Mouse (Mus musculus) stomach, embryonic 15.5 days (tissue): ENCODE measurements at regions not wholly inside any gene's neighbourhood (a gene's known extent, or its start where the extent isn't known, plus 50 kb on each side); places are given as distances from the start of the nearest gene placed in this dataset.

Experiments used
- ATAC-seq: fragments of 200-750 bp; cut with Nextera tagmentation; 2 replicates; pipeline ENCODE4 v1.8.0; 2017; ENCODE audit warnings: low read depth, moderate number of reproducible peaks, moderate TSS enrichment; ENCODE audit not compliant: insufficient read depth, low FRiP score
- H3K27ac ChIP-seq: fragments of 300-500 bp; sonication (generic); 2 replicates; pipeline ENCODE4 v1.5.1; 2015; ENCODE audit warnings: mild to moderate bottlenecking, inconsistent platforms
- H3K27me3 ChIP-seq: fragments of 300-500 bp; sonication (generic); replicated peaks from 2 replicates; pipeline ENCODE4 v1.6.1; 2015; ENCODE audit warnings: inconsistent platforms
- H3K36me3 ChIP-seq: fragments of 300-500 bp; sonication (generic); 2 replicates; pipeline ENCODE4 v1.6.1; 2015; ENCODE audit warnings: inconsistent platforms
- H3K4me1 ChIP-seq: fragments of 300-500 bp; sonication (generic); 2 replicates; pipeline ENCODE4 v1.6.1; 2015; ENCODE audit warnings: inconsistent platforms
- H3K4me2 ChIP-seq: fragments of 300-500 bp; sonication (generic); 2 replicates; pipeline ENCODE4 v1.6.1; 2015; ENCODE audit warnings: mild to moderate bottlenecking, inconsistent platforms
- H3K4me3 ChIP-seq: fragments of 300-500 bp; sonication (generic); replicated peaks from 2 replicates; pipeline ENCODE4 v1.5.1; 2015; ENCODE audit warnings: inconsistent platforms
- H3K9ac ChIP-seq: fragments of 300-500 bp; sonication (generic); 2 replicates; pipeline ENCODE4 v1.6.1; 2015; ENCODE audit warnings: inconsistent platforms
- H3K9me3 ChIP-seq: fragments of 300-500 bp; sonication (generic); 2 replicates; pipeline ENCODE4 v1.6.1; 2016; ENCODE audit warnings: inconsistent platforms
- WGBS: fragments of 180-500 bp; shearing (Covaris S2); methylation state at CpG from one replicate; pipeline ENCODE4 v1.1.7; 2015; 5-methylcytosine and 5-hydroxymethylcytosine counted together

GRCm38 (mm10) chr17:9281891-9282290 lies 140.0 kb upstream of the Gm17728 start:
- H3K9me3 ChIP-seq = no peaks in the 10 kb centered on the region
- H3K4me3 ChIP-seq = no peak overlapping the region
- H3K4me1 ChIP-seq = no peaks in the 10 kb centered on the region
- 72% methylated on average over 5 of the region's 5 CpGs for WGBS
- no peaks in the 10 kb centered on the region for H3K36me3 ChIP-seq
- H3K27ac ChIP-seq = no peak overlapping the region
- no peaks in the 10 kb centered on the region for H3K27me3 ChIP-seq
- no peak overlapping the region for H3K4me2 ChIP-seq
- no peak overlapping the region for H3K9ac ChIP-seq
- ATAC-seq = no peak

GRCm38 (mm10) chr17:9282333-9283176 lies 139.3 kb upstream of the Gm17728 start:
- H3K4me2 ChIP-seq = no peak overlapping the region
- H3K4me1 ChIP-seq = no peaks in the 10 kb centered on the region
- 86% methylated on average over 7 of the region's 7 CpGs for WGBS
- no peaks in the 10 kb centered on the region for H3K9me3 ChIP-seq
- no peaks in the 10 kb centered on the region for H3K27me3 ChIP-seq
- ATAC-seq = no peak
- H3K36me3 ChIP-seq = no peaks in the 10 kb centered on the region
- no peak overlapping the region for H3K4me3 ChIP-seq
- H3K9ac ChIP-seq = no peak overlapping the region
- no peak overlapping the region for H3K27ac ChIP-seq

GRCm38 (mm10) chr17:9286431-9286830 lies 135.4 kb upstream of the Gm17728 start:
- H3K4me2 ChIP-seq = no peak overlapping the region
- H3K27ac ChIP-seq = no peak overlapping the region
- H3K27me3 ChIP-seq = no peaks in the 10 kb centered on the region
- no peak overlapping the region for H3K4me3 ChIP-seq
- no peaks in the 10 kb centered on the region for H3K9me3 ChIP-seq
- H3K4me1 ChIP-seq = no peaks in the 10 kb centered on the region
- no peak overlapping the region for H3K9ac ChIP-seq
- 47% methylated on average over 5 of the region's 5 CpGs for WGBS
- no peaks in the 10 kb centered on the region for H3K36me3 ChIP-seq
- ATAC-seq = no peak

GRCm38 (mm10) chr17:9286834-9287233 lies 135.0 kb upstream of the Gm17728 start:
- H3K36me3 ChIP-seq = no peaks in the 10 kb centered on the region
- no peaks in the 10 kb centered on the region for H3K27me3 ChIP-seq
- no peak overlapping the region for H3K27ac ChIP-seq
- 67% methylated on average over 6 of the region's 6 CpGs for WGBS
- no peak overlapping the region for H3K9ac ChIP-seq
- H3K9me3 ChIP-seq = no peaks in the 10 kb centered on the region
- H3K4me1 ChIP-seq = no peaks in the 10 kb centered on the region
- no peak overlapping the region for H3K4me3 ChIP-seq
- no peak overlapping the region for H3K4me2 ChIP-seq
- ATAC-seq = no peak

- no peak overlapping the region for H3K4me3 ChIP-seq
- H3K27ac ChIP-seq = no peak overlapping the region
- 49% methylated on average over 9 of the region's 9 CpGs for WGBS
- H3K9ac ChIP-seq = no peak overlapping the region
- H3K27me3 ChIP-seq = no peaks in the 10 kb centered on the region
- no peak overlapping the region for H3K4me2 ChIP-seq
- no peak for ATAC-seq
- H3K4me1 ChIP-seq = no peaks in the 10 kb centered on the region
- no peaks in the 10 kb centered on the region for H3K36me3 ChIP-seq
- no peaks in the 10 kb centered on the region for H3K9me3 ChIP-seq
Observed at GRCm38 (mm10) chr17:9287682-9288081, 134.2 kb upstream of the Gm17728 start.

- Histone ChIP-seq H3K27me3 (no peaks in the 10 kb centered on the region), H3K4me2 (no peak overlapping the region), H3K4me1 (no peaks in the 10 kb centered on the region), H3K27ac (no peak overlapping the region), H3K36me3 (no peaks in the 10 kb centered on the region), H3K4me3 (no peak overlapping the region), H3K9me3 (no peaks in the 10 kb centered on the region), H3K9ac (no peak overlapping the region)
- ATAC-seq = no peak
- WGBS = 41% methylated on average over 4 of the region's 4 CpGs
Observed at GRCm38 (mm10) chr17:9291601-9292000, 130.3 kb upstream of the Gm17728 start.

- no peak for ATAC-seq
- Histone ChIP-seq H3K36me3 (no peaks in the 10 kb centered on the region), H3K4me3 (no peak overlapping the region), H3K27me3 (no peaks in the 10 kb centered on the region), H3K9me3 (no peaks in the 10 kb centered on the region), H3K4me2 (no peak overlapping the region), H3K27ac (no peak overlapping the region), H3K9ac (no peak overlapping the region), H3K4me1 (no peaks in the 10 kb centered on the region)
- WGBS = 87% methylated on average over 7 of the region's 7 CpGs
Observed at GRCm38 (mm10) chr17:9292296-9292695, 129.6 kb upstream of the Gm17728 start.

GRCm38 (mm10) chr17:9296371-9296770 lies 125.5 kb upstream of the Gm17728 start:
- WGBS = 77% methylated on average over 1 of the region's 1 CpGs

GRCm38 (mm10) chr17:9298231-9298630 lies 123.6 kb upstream of the Gm17728 start:
- WGBS = 89% methylated on average over 1 of the region's 1 CpGs
- H3K4me2 ChIP-seq = no peak overlapping the region
- H3K9ac ChIP-seq = no peak overlapping the region
- no peaks in the 10 kb centered on the region for H3K9me3 ChIP-seq
- H3K4me3 ChIP-seq = no peak overlapping the region
- H3K27ac ChIP-seq = no peak overlapping the region
- ATAC-seq = no peak
- no peaks in the 10 kb centered on the region for H3K4me1 ChIP-seq
- no peaks in the 10 kb centered on the region for H3K36me3 ChIP-seq
- H3K27me3 ChIP-seq = no peaks in the 10 kb centered on the region

More at GRCm38 (mm10) chr17:9296371-9296770, 125.5 kb upstream of the Gm17728 start:
- no peaks in the 10 kb centered on the region for H3K27me3 ChIP-seq
- no peak overlapping the region for H3K4me2 ChIP-seq
- ATAC-seq = no peak
- H3K4me3 ChIP-seq = no peak overlapping the region
- no peak overlapping the region for H3K27ac ChIP-seq
- no peaks in the 10 kb centered on the region for H3K4me1 ChIP-seq
- no peaks in the 10 kb centered on the region for H3K36me3 ChIP-seq
- no peak overlapping the region for H3K9ac ChIP-seq
- no peaks in the 10 kb centered on the region for H3K9me3 ChIP-seq

GRCm38 (mm10) chr17:9301101-9301501 lies 120.8 kb upstream of the Gm17728 start:
- Histone ChIP-seq H3K27me3 (no peaks in the 10 kb centered on the region), H3K4me1 (no peaks in the 10 kb centered on the region), H3K4me2 (no peak overlapping the region), H3K9me3 (no peaks in the 10 kb centered on the region), H3K9ac (no peak overlapping the region), H3K4me3 (no peak overlapping the region), H3K27ac (no peak overlapping the region), H3K36me3 (no peaks in the 10 kb centered on the region)
- 42% methylated on average over 4 of the region's 4 CpGs for WGBS
- ATAC-seq = no peak

GRCm38 (mm10) chr17:9308507-9308906 lies 113.4 kb upstream of the Gm17728 start:
- Histone ChIP-seq H3K27ac (no peak overlapping the region), H3K4me1 (no peaks in the 10 kb centered on the region), H3K27me3 (no peaks in the 10 kb centered on the region), H3K4me2 (no peak overlapping the region), H3K36me3 (no peaks in the 10 kb centered on the region), H3K9me3 (no peaks in the 10 kb centered on the region), H3K9ac (no peak overlapping the region), H3K4me3 (no peak overlapping the region)
- no peak for ATAC-seq
- 70% methylated on average over 2 of the region's 2 CpGs for WGBS

- no peaks in the 10 kb centered on the region for H3K9me3 ChIP-seq
- no peak overlapping the region for H3K27ac ChIP-seq
- H3K4me3 ChIP-seq = no peak overlapping the region
- ATAC-seq = no peak
- no peak overlapping the region for H3K4me2 ChIP-seq
- no peak overlapping the region for H3K9ac ChIP-seq
- no peaks in the 10 kb centered on the region for H3K4me1 ChIP-seq
- H3K27me3 ChIP-seq = no peaks in the 10 kb centered on the region
- no peaks in the 10 kb centered on the region for H3K36me3 ChIP-seq
- WGBS = 79% methylated on average over 6 of the region's 6 CpGs
Observed at GRCm38 (mm10) chr17:9322772-9323171, 99.1 kb upstream of the Gm17728 start.
